ENCODE assay signal across 24 mouse cellular contexts in genomic region chr16:10674957-10675356, GRCm38 (mm10).
A peak's percentile ranks its signal among the peaks of the same experiment; 100 is the strongest.
DNase-seq lines count a peak whose midpoint lies in the region; ATAC-seq and TF ChIP-seq lines count a peak whose summit lies in the region.
"Had no signal": no experiment of that assay in that cellular context is flagged by ENCODE, and none has a peak within 500 bp of the region (broad histone marks: within the 10 kb centered on the region; RNA-seq: fewer than 3 reads in every experiment).

No protein-coding gene starts in this region.

- H3K36me3 ChIP-seq in intestine, embryonic 16.5 days (ENCODE audit: control insufficient read depth, insufficient read depth, low read length) = no peaks in the 10 kb centered on the region
- H3K36me3 ChIP-seq in intestine, postnatal 0 days (ENCODE audit: control insufficient read depth, insufficient read depth) = no peaks in the 10 kb centered on the region
- no peaks in the 10 kb centered on the region for H3K36me3 ChIP-seq in liver, embryonic 15.5 days (replicated peaks)
- H3K36me3 ChIP-seq: embryonic facial prominence, embryonic 12.5 days; embryonic facial prominence, embryonic 15.5 days; hindbrain, embryonic 13.5 days had no signal

- H3K4me2 ChIP-seq in intestine, embryonic 16.5 days (ENCODE audit: low read depth, low read length) = no peak overlapping the region
- H3K4me2 ChIP-seq in intestine, postnatal 0 days (replicated peaks; ENCODE audit: low read depth) = no peak overlapping the region
- H3K4me2 ChIP-seq in liver, embryonic 15.5 days = no peak overlapping the region
- H3K4me2 ChIP-seq: embryonic facial prominence, embryonic 12.5 days; embryonic facial prominence, embryonic 15.5 days; heart, embryonic 11.5 days; hindbrain, embryonic 13.5 days had no signal

- 86% methylated on average over 2 of the region's 2 CpGs for WGBS in intestine, embryonic 16.5 days
- 92% methylated on average over 2 of the region's 2 CpGs for WGBS in intestine, postnatal 0 days
- 63% methylated on average over 2 of the region's 2 CpGs for WGBS in liver, embryonic 15.5 days (ENCODE audit: insufficient replicate concordance)

- H3K4me1 ChIP-seq in intestine, embryonic 16.5 days (ENCODE audit: control insufficient read depth, insufficient read depth, low read length) = peaks cover 14% of the 10 kb centered on the region
- H3K4me1 ChIP-seq in intestine, postnatal 0 days (replicated peaks; ENCODE audit: control insufficient read depth, insufficient read depth, low read length) = peaks cover 6% of the 10 kb centered on the region; the same call in 1 of the 2 replicates
- H3K4me1 ChIP-seq in liver, embryonic 15.5 days (replicated peaks) = peaks cover 36% of the 10 kb centered on the region
- H3K4me1 ChIP-seq: embryonic facial prominence, embryonic 12.5 days; embryonic facial prominence, embryonic 15.5 days; hindbrain, embryonic 13.5 days had no signal

- no peak overlapping the region for H3K9ac ChIP-seq in intestine, embryonic 16.5 days (ENCODE audit: low read depth, low read length)
- no peak overlapping the region for H3K9ac ChIP-seq in intestine, postnatal 0 days (ENCODE audit: low read depth, low read length)
- H3K9ac ChIP-seq in liver, embryonic 15.5 days = no peak overlapping the region
- H3K9ac ChIP-seq: embryonic facial prominence, embryonic 12.5 days; embryonic facial prominence, embryonic 15.5 days; forebrain, postnatal 0 days; hindbrain, embryonic 13.5 days had no signal

- DNase-seq in liver = no peak
- peak; percentile 54 for DNase-seq in thymus, postnatal 14 days
- no peak for DNase-seq in thymus, adult 18-20 months
- DNase-seq in yolk sac, embryonic 10.5 days (ENCODE audit: low spot score) = peak; percentile 38
- no peak for DNase-seq in urinary bladder, postnatal 10 days (ENCODE audit: low spot score)
- DNase-seq: adrenal gland, postnatal 14 days; cerebellum, adult 11 months; cerebellum, adult 2 months; cerebellum, adult 9-11 months; cerebellum, postnatal 25 days; forebrain, postnatal 0 days; gastrocnemius, adult 2 months; gastrocnemius, postnatal 14 days; heart, adult 11 months had no signal

- H3K27me3 ChIP-seq in intestine, embryonic 16.5 days (replicated peaks; ENCODE audit: control insufficient read depth, insufficient read depth, low read length) = no peaks in the 10 kb centered on the region
- H3K27me3 ChIP-seq in intestine, postnatal 0 days (replicated peaks; ENCODE audit: control insufficient read depth, insufficient read depth, low read length) = no peaks in the 10 kb centered on the region
- H3K27me3 ChIP-seq in liver, embryonic 15.5 days = no peaks in the 10 kb centered on the region
- H3K27me3 ChIP-seq: embryonic facial prominence, embryonic 12.5 days; embryonic facial prominence, embryonic 15.5 days; hindbrain, embryonic 13.5 days; Patski had no signal

- no peaks in the 10 kb centered on the region for H3K9me3 ChIP-seq in intestine, embryonic 16.5 days (ENCODE audit: control insufficient read depth, low read length)
- no peaks in the 10 kb centered on the region for H3K9me3 ChIP-seq in intestine, postnatal 0 days (ENCODE audit: control insufficient read depth)
- H3K9me3 ChIP-seq in liver, embryonic 15.5 days (replicated peaks) = no peaks in the 10 kb centered on the region
- H3K9me3 ChIP-seq: embryonic facial prominence, embryonic 12.5 days; embryonic facial prominence, embryonic 15.5 days; G1E; hindbrain, embryonic 13.5 days had no signal

- peak overlapping the region; percentile 55 for H3K27ac ChIP-seq in intestine, embryonic 16.5 days (ENCODE audit: low read length)
- H3K27ac ChIP-seq in intestine, postnatal 0 days (ENCODE audit: low read depth, low read length) = no peak overlapping the region
- peak overlapping the region; percentile 41; the same call in 1 of the 2 replicates for H3K27ac ChIP-seq in liver, embryonic 15.5 days (replicated peaks)
- H3K27ac ChIP-seq: embryonic facial prominence, embryonic 12.5 days; embryonic facial prominence, embryonic 15.5 days; gastrocnemius, adult 2 months; hindbrain, embryonic 13.5 days had no signal

- no peak for ATAC-seq in intestine, embryonic 16.5 days
- ATAC-seq in intestine, postnatal 0 days = no peak
- ATAC-seq in liver, embryonic 15.5 days (ENCODE audit: insufficient read depth) = no peak
- ATAC-seq: forebrain, embryonic 14.5 days; forebrain, postnatal 0 days; Patski had no signal

- no peak overlapping the region for H3K4me3 ChIP-seq in intestine, embryonic 16.5 days (ENCODE audit: low read length)
- H3K4me3 ChIP-seq in intestine, postnatal 0 days (ENCODE audit: low read depth, low read length) = no peak overlapping the region
- no peak overlapping the region for H3K4me3 ChIP-seq in liver, embryonic 15.5 days (replicated peaks)
- H3K4me3 ChIP-seq: embryonic facial prominence, embryonic 12.5 days; embryonic facial prominence, embryonic 15.5 days; gastrocnemius, adult 2 months; hindbrain, embryonic 13.5 days had no signal

- TF ChIP-seq CTCF in intestine, postnatal 0 days (IDR thresholded peaks at IDR 0.05; ENCODE audit: low read depth) = no peak

Comparison
In these comparisons a context has a peak if more than half of its experiments do, and no peak if none do; other contexts are left out.
1. DNase-seq: peak in thymus, postnatal 14 days (single experiment) and yolk sac, embryonic 10.5 days (single experiment); none in liver (single experiment), thymus, adult 18-20 months (0 of 2) and urinary bladder, postnatal 10 days (single experiment).